ENCODE assay signal across 15 mouse cellular contexts in the genomic region with DNA sequence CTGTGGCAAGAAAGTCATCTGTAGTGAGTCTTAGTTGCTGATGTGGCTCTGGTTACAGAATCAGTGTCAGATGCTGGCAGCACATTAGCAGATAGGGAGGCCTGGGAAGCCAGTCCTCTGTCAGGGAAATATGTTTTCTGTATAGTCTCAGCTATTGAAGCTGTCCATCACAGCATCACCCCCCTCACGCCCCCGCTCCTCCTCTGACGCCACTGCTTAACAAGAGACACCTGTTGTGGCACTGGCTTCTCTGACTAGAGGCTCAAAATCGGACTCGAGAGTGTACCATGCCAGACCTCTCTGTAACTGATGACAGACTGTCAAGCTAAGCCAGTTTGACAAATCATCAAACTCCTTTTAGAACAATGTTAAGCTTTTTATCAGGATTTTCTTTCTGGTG.
DNase-seq lines count a peak whose midpoint lies in the region; ATAC-seq lines count a peak whose summit lies in the region.
"Had no signal": no experiment of that assay in that cellular context is flagged by ENCODE, and none has a peak within 500 bp of the region (broad histone marks: within the 10 kb centered on the region; RNA-seq: fewer than 3 reads in every experiment).

No protein-coding gene starts in this region.

- intact Hi-C loops in heart, postnatal 25 days (cut with DNase I): no loop called here

- peaks cover 39% of the 10 kb centered on the region for H3K4me1 ChIP-seq in heart, embryonic 13.5 days
- H3K4me1 ChIP-seq in embryonic facial prominence, embryonic 13.5 days: peaks cover 50% of the 10 kb centered on the region
- peaks cover 15% of the 10 kb centered on the region for H3K4me1 ChIP-seq in lung, embryonic 16.5 days (replicated peaks; ENCODE audit: control insufficient read depth, insufficient read depth, low read length)
- H3K4me1 ChIP-seq: liver, embryonic 15.5 days had no signal

- H3K9me3 ChIP-seq in heart, embryonic 13.5 days: no peaks in the 10 kb centered on the region
- no peaks in the 10 kb centered on the region for H3K9me3 ChIP-seq in embryonic facial prominence, embryonic 13.5 days
- no peaks in the 10 kb centered on the region for H3K9me3 ChIP-seq in lung, embryonic 16.5 days (ENCODE audit: control insufficient read depth, low read length)
- H3K9me3 ChIP-seq: heart, embryonic 15.5 days; liver, embryonic 15.5 days had no signal

- no peak overlapping the region for H3K4me2 ChIP-seq in heart, embryonic 13.5 days
- no peak overlapping the region for H3K4me2 ChIP-seq in embryonic facial prominence, embryonic 13.5 days
- no peak overlapping the region for H3K4me2 ChIP-seq in lung, embryonic 16.5 days (ENCODE audit: low read depth, low read length)
- H3K4me2 ChIP-seq: heart, embryonic 15.5 days; liver, embryonic 15.5 days had no signal

- H3K36me3 ChIP-seq in heart, embryonic 13.5 days: no peaks in the 10 kb centered on the region
- no peaks in the 10 kb centered on the region for H3K36me3 ChIP-seq in embryonic facial prominence, embryonic 13.5 days
- H3K36me3 ChIP-seq in lung, embryonic 16.5 days (ENCODE audit: control insufficient read depth, insufficient read depth, low read length): no peaks in the 10 kb centered on the region
- H3K36me3 ChIP-seq: heart, embryonic 15.5 days; liver, embryonic 15.5 days had no signal

- H3K27me3 ChIP-seq in heart, embryonic 13.5 days (replicated peaks): no peaks in the 10 kb centered on the region
- no peaks in the 10 kb centered on the region for H3K27me3 ChIP-seq in embryonic facial prominence, embryonic 13.5 days
- H3K27me3 ChIP-seq in lung, embryonic 16.5 days (ENCODE audit: control insufficient read depth, insufficient read depth, low read depth, low read length): no peaks in the 10 kb centered on the region; the same call in 1 of the 2 replicates
- H3K27me3 ChIP-seq: heart, embryonic 15.5 days; liver, embryonic 15.5 days had no signal

- WGBS in heart, embryonic 13.5 days: 39% methylated on average over 5 of the region's 5 CpGs
- WGBS in embryonic facial prominence, embryonic 13.5 days: 16% methylated on average over 5 of the region's 5 CpGs
- 29% methylated on average over 5 of the region's 5 CpGs for WGBS in lung, embryonic 16.5 days

- DNase-seq in heart, postnatal 25 days (ENCODE audit: low spot score): no peak
- peak; percentile 93 for DNase-seq in NIH3T3 (ENCODE audit: low read depth)
- no peak for DNase-seq in right cerebral cortex, adult 18-20 months
- no peak for DNase-seq in spleen, postnatal 10 days (ENCODE audit: low spot score in 2 of 2)
- no peak for DNase-seq in cerebellum, postnatal 10 days
- DNase-seq: cerebellum, adult 9-11 months; kidney, adult 8-10 months had no signal

- ATAC-seq in heart, embryonic 13.5 days (ENCODE audit: extremely low read depth, insufficient number of reproducible peaks, low FRiP score, low TSS enrichment): peak; percentile 60
- ATAC-seq in embryonic facial prominence, embryonic 13.5 days (ENCODE audit: insufficient number of reproducible peaks, insufficient read depth, low FRiP score, low TSS enrichment, low read depth): no peak
- ATAC-seq in lung, embryonic 16.5 days (ENCODE audit: low read depth): peak; percentile 85
- ATAC-seq: forebrain, embryonic 16.5 days had no signal

- peak overlapping the region; percentile 42; the same call in 1 of the 2 replicates for H3K27ac ChIP-seq in heart, embryonic 13.5 days (replicated peaks)
- peak overlapping the region; percentile 4; the same call in 1 of the 2 replicates for H3K27ac ChIP-seq in embryonic facial prominence, embryonic 13.5 days
- H3K27ac ChIP-seq in lung, embryonic 16.5 days (ENCODE audit: low read length): no peak overlapping the region
- H3K27ac ChIP-seq: heart, embryonic 15.5 days; left cerebral cortex, adult 2 months; liver, embryonic 15.5 days had no signal

- no peak overlapping the region for H3K9ac ChIP-seq in heart, embryonic 13.5 days
- no peak overlapping the region for H3K9ac ChIP-seq in embryonic facial prominence, embryonic 13.5 days
- no peak overlapping the region for H3K9ac ChIP-seq in lung, embryonic 16.5 days (ENCODE audit: low read length)
- H3K9ac ChIP-seq: heart, embryonic 15.5 days; liver, embryonic 15.5 days had no signal

- no peak overlapping the region for H3K4me3 ChIP-seq in heart, embryonic 13.5 days
- no peak overlapping the region for H3K4me3 ChIP-seq in embryonic facial prominence, embryonic 13.5 days
- no peak overlapping the region for H3K4me3 ChIP-seq in lung, embryonic 16.5 days (ENCODE audit: low read length)
- H3K4me3 ChIP-seq: heart, embryonic 15.5 days; left cerebral cortex, adult 2 months; liver, embryonic 15.5 days; myocyte had no signal
